12 mouse cellular contexts compared by ENCODE assay signal in genomic region chr10:37603529-37603928, GRCm38 (mm10).
DNase-seq lines count a peak whose midpoint lies in the region; ATAC-seq lines count a peak whose summit lies in the region.
"Had no signal": no experiment of that assay in that cellular context is flagged by ENCODE, and none has a peak within 500 bp of the region (broad histone marks: within the 10 kb centered on the region; RNA-seq: fewer than 3 reads in every experiment).

No protein-coding gene starts in this region.

- no peaks in the 10 kb centered on the region for H3K36me3 ChIP-seq in kidney, embryonic 14.5 days (ENCODE audit: control insufficient read depth, insufficient read depth, low read length)
- no peaks in the 10 kb centered on the region for H3K36me3 ChIP-seq in hindbrain, embryonic 10.5 days
- H3K36me3 ChIP-seq: hindbrain, embryonic 12.5 days; neural tube, embryonic 15.5 days had no signal

- H3K4me1 ChIP-seq in kidney, embryonic 14.5 days (ENCODE audit: control insufficient read depth, insufficient read depth, low read length) = no peaks in the 10 kb centered on the region
- no peaks in the 10 kb centered on the region for H3K4me1 ChIP-seq in hindbrain, embryonic 10.5 days (replicated peaks)
- H3K4me1 ChIP-seq: hindbrain, embryonic 12.5 days; neural tube, embryonic 15.5 days had no signal

- DNase-seq in gastrocnemius, adult 18-20 months (ENCODE audit: low spot score) = peak; percentile 14
- no peak for DNase-seq in gastrocnemius, postnatal 4 days (ENCODE audit: low spot score in 2 of 2)
- no peak for DNase-seq in kidney, adult 18-20 months
- peak; percentile 69 for DNase-seq in 3T3-L1 (ENCODE audit: low read depth, low spot score)
- peak; percentile 4 for DNase-seq in kidney, postnatal 14 days
- no peak for DNase-seq in hindbrain, embryonic 10.5 days (ENCODE audit: low spot score)
- DNase-seq in layer of hippocampus, postnatal 10 days (ENCODE audit: low spot score in 2 of 2) = no peak
- DNase-seq: cerebellum, postnatal 36 days; lung, postnatal 14 days had no signal

- H3K9me3 ChIP-seq in kidney, embryonic 14.5 days (ENCODE audit: control insufficient read depth, low read length) = no peaks in the 10 kb centered on the region
- no peaks in the 10 kb centered on the region for H3K9me3 ChIP-seq in hindbrain, embryonic 10.5 days
- H3K9me3 ChIP-seq: hindbrain, embryonic 12.5 days; neural tube, embryonic 15.5 days had no signal

- WGBS in kidney, embryonic 14.5 days = 51% methylated on average over 1 of the region's 1 CpGs
- 63% methylated on average over 1 of the region's 1 CpGs for WGBS in hindbrain, embryonic 10.5 days

- H3K27ac ChIP-seq in kidney, embryonic 14.5 days (ENCODE audit: low read depth, low read length) = peak overlapping the region; percentile 34; the same call in 1 of the 2 replicates
- no peak overlapping the region for H3K27ac ChIP-seq in hindbrain, embryonic 10.5 days
- H3K27ac ChIP-seq: hindbrain, embryonic 12.5 days; neural tube, embryonic 15.5 days had no signal

- no peak overlapping the region for H3K4me2 ChIP-seq in kidney, embryonic 14.5 days (replicated peaks; ENCODE audit: low read depth, low read length)
- H3K4me2 ChIP-seq: hindbrain, embryonic 12.5 days; neural tube, embryonic 15.5 days had no signal

- no peak overlapping the region for H3K9ac ChIP-seq in kidney, embryonic 14.5 days (ENCODE audit: low read depth, low read length)
- H3K9ac ChIP-seq: hindbrain, embryonic 12.5 days; neural tube, embryonic 15.5 days had no signal

- no peaks in the 10 kb centered on the region for H3K27me3 ChIP-seq in kidney, embryonic 14.5 days (ENCODE audit: control insufficient read depth, insufficient read depth, low read length)
- H3K27me3 ChIP-seq in hindbrain, embryonic 10.5 days (ENCODE audit: insufficient read depth, poor library complexity, severe bottlenecking) = no peaks in the 10 kb centered on the region
- H3K27me3 ChIP-seq: hindbrain, embryonic 12.5 days; neural tube, embryonic 15.5 days had no signal

- H3K4me3 ChIP-seq in kidney, embryonic 14.5 days (ENCODE audit: low read length) = no peak overlapping the region
- no peak overlapping the region for H3K4me3 ChIP-seq in hindbrain, embryonic 10.5 days
- H3K4me3 ChIP-seq: hindbrain, embryonic 12.5 days; neural tube, embryonic 15.5 days had no signal

- ATAC-seq in kidney, embryonic 14.5 days (ENCODE audit: low FRiP score, low TSS enrichment) = no peak

Comparison
In these comparisons a context has a peak if more than half of its experiments do, and no peak if none do; other contexts are left out.
1. DNase-seq: peak in gastrocnemius, adult 18-20 months (single experiment), 3T3-L1 (single experiment) and kidney, postnatal 14 days (single experiment); none in gastrocnemius, postnatal 4 days (0 of 2), kidney, adult 18-20 months (single experiment), hindbrain, embryonic 10.5 days (single experiment) and layer of hippocampus, postnatal 10 days (0 of 2).